Mouse (Mus musculus) kidney, adult 18-20 months (tissue): Measurements from ENCODE around the gene Tnfsf13b.

Experiments used
- DNase-seq: peaks from one replicate; pipeline ENCODE4 v3.0.0; 2021

The Tnfsf13b gene

DNA sequence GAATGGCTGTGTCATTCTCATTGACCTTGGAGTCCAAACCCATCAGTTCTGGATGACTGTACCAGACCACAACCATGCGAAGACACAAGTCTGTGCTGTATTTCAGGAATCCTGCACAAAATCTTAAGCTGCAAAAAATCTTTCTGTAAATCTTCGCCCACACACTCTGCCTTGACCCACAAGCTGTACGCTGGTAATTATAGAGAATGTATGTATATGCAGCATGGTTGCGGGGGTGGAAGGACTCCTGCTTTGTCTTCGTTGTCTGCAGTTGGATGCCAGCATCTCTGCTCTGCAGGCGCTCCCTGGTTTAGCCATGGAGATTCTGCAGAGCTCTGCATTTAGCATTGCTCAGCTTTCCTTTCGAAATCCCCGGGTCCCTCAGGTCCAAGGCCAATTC is 42.9 kb downstream of the Tnfsf13b start:
- DNase-seq = no peak

DNA sequence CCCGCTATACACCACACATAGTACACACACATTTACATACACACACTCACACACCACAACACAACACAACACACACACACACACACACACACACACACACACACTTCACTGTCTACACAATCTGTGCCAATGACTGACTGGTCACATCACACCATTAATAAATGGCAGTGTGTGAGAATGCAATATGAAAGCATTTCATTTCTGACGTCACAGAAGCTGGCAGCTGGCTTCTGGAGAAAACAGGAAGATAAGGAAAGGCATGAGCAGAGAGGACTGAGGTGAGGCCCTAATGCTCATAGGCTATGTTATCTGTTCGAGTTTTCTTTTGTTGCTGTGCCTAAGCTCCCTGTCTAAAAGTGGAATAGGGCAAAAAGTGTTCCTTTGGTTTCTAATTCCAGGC is 45.3 kb downstream of the Tnfsf13b start:
- DNase-seq = no peak

DNA sequence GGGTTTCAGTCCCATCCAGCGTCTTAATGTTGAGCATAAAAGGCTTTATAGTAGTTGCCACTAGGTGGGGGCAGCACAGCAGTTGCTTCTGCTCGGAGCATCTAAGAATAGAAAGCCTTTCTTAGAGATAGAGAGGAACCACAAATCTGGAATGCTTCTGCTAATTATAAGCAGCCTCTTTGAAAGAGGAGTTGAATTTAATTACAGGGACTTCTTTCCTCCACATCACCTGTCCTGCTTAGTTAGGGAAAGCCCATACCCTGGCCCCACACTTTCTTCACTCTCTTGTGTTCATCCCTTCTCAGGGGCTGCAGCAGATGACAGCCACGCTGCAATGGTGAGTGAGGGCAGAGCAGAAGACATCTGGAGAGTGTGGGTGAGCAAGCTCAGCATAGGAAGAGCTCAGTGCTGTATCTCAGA is 47.3 kb downstream of the Tnfsf13b start:
- DNase-seq = no peak

DNA sequence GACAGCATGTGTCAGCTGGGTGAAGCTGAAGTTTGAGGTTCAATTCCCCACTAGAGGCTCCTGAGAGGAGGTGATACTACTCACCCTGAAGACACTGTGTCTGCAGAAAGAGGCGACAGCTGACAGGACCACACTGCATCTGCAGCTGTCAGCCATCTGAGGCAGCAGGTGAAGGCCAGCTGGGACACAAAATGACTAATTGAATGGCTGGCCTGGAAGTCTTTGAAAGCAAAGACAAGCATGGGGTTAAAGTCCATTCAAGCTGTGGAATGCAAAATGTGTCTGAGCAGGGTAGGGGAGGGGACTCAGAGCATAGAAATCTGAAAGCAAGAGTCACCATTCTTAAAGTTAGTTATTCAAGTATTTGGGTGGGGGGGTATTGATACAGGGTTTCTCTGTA is 54.7 kb downstream of the Tnfsf13b start:
- DNase-seq = no peak

DNA sequence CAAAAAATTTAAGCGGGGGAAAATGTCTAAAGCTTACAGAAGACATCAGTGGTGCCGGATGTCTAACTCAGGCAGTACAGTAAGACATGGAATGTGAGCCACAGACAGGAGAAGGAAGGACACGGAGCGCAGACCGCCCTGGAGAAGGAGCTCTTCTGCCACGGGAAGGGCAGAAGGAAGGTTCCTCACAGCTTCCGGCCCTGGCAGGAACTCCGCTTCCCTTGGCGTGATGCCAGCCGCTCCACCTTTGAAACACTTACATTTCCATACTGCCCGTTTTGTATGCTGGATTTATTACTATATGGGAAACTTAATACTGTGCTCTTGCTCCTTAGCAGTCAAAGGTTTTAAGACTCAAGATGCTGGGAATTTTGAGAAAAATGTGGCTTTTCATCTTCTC is 60.6 kb downstream of the Tnfsf13b start:
- no peak for DNase-seq

DNA sequence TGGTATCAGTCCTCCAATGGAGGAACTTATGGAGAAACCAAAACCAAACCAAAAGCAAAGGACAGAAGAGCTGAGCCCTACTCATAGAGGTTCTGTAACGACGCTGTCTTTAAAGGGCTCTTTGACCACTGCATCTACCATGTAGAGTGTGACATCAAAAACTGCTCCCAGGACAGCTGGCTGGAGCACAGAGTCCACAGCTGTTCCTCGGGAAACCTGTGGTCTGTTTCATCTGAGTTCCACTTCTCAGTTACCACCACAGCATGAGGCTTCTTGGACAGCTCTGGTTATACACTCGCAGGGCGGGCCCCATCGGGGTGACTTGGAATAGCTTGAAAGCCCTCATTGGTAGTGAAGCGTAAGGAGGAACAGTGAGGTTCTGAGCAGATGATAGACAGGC is 61.5 kb downstream of the Tnfsf13b start:
- DNase-seq = no peak

DNA sequence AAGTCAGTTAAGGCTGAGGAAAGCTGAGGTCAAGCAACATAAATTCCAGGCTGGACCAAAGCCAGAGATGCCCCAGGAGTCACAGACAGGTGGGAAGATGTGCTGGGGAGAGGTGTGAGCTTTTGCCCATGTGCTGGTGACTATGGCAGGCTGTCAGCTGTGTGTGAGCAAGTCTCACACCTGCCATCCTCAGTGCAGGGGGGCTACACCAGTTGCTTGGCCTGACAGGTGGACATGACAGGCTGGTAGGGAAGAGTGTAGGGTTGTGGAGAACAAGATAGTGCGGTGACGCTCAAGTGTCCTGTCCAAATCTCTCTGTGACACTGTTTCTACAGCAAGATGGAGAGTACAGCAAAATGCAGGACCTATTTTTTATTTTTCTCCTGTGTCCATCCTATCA is 66.1 kb downstream of the Tnfsf13b start:
- no peak for DNase-seq
